Mouse (Mus musculus) CD4-positive naive resting alpha-beta T cell, adult 76 days (primary cell): ENCODE results near the gene Telo2. TPM values are rescaled to one million over a fixed set of nuclear protein-coding genes. Genes with fewer than 3 reads are reported as not detected.

ENCODE experiments used
- total RNA-seq: library from RNA; stranded (reverse); gene quantifications from one replicate; pipeline ENCODE4 v1.2.4, GENCODE M21; 2023

Telo2 gene
- total RNA-seq = 37.1 TPM

DNA sequence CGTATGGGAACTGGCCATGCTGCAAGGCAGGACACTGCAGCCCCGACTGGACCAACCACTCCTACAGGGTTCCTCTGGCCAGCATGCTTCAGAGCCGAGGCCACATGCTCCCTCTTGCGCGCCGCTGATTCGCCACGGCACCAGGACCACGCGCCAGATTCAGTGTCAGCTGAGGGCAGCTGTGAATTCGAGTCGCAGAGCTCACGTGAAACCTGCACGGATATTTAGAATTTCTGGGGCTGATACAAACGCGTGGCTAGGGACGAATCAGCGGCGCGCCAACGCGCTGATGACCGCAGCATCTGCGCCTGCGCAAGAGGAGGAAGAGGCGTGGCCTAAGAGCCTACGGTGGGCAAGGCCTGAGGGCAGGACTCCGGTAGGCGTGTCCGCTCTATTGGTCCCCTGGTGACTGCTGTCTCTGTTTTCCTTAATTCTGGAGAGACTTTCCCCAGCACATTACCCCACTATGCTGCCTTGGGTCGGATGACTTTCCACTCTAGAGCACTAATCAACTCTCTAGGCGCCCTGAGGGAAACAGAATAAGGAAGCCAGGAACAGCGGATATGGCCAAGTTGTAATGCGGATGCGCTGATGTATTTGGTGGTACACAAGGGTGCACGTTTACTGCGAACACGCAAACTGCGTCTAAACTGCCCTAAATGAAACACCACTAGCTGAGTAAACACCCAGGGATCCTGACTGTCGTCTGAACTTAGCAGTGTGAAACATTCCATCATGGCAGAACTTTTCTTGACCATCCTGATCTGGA lies at the start of gene Telo2:
Gene Telo2 (minus strand): TSS at position 304 of the 769 bp plus-strand sequence.

GRCm38 (mm10) chr17:25162161-25162560 lies 46.4 kb upstream of the Telo2 start, which contains the start of gene Ccdc154:
Gene Ccdc154 (plus strand): TSS chr17:25162461.

GRCm38 (mm10) chr17:25133275-25133698 lies 17.5 kb upstream of the Telo2 start, which contains the start of gene Clcn7:
Gene Clcn7 (plus strand): TSS chr17:25133391.

DNA sequence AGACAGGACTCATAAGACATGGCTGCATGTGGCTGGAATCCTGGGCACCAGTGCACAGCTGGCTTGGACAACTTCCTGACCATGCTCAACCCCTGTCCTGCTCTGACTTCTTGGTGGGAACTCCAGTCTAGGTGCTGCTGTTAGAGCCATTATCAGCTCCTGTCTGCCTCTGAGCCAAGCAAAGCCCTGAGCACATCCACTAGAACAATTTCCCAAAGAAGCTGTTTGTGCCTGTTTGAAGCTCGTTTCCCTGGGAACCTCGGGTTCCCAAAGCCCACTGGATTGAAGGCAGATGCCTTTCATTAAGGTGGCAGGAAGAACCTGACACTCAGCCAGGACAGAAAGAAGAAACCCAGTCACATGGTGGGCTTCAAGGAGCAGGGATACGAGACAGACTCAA lies 4.6 kb upstream of the Telo2 start, which contains the start of gene Ptx4:
Gene Ptx4 (plus strand): TSS at position 355 of the 400 bp plus-strand sequence.

GRCm38 (mm10) chr17:25083444-25083931 lies 32.3 kb downstream of the Telo2 start, which contains the start of gene Tmem204:
Gene Tmem204 (minus strand): TSS chr17:25083591.

Other genes with a start within 250 kb of the Telo2 start
- gene Igfals, start 250.0 kb downstream of the Telo2 start, total RNA-seq = not detected
- 56.2 TPM for gene Nubp2, start 229.6 kb downstream of the Telo2 start, total RNA-seq
- 27.0 TPM for gene Spsb3, start 229.3 kb downstream of the Telo2 start, total RNA-seq
- gene Eme2, start 220.9 kb downstream of the Telo2 start, total RNA-seq = 66.7 TPM
- gene Mrps34, start 220.9 kb downstream of the Telo2 start, total RNA-seq = 40.3 TPM
- 15.3 TPM for gene Nme3, start 219.5 kb downstream of the Telo2 start, total RNA-seq
- gene Mapk8ip3, start 179.0 kb downstream of the Telo2 start, total RNA-seq = 222 TPM
- gene Jpt2, start 155.3 kb downstream of the Telo2 start, total RNA-seq = 22.7 TPM
- 35.0 TPM for gene Cramp1l, start 100.2 kb downstream of the Telo2 start, total RNA-seq
- gene Ift140, start 99.9 kb downstream of the Telo2 start, total RNA-seq = 23.8 TPM
- gene Tmem204, start 32.4 kb downstream of the Telo2 start, total RNA-seq = not detected
- not detected for gene Ptx4, start 4.8 kb upstream of the Telo2 start, total RNA-seq
- gene Clcn7, start 17.4 kb upstream of the Telo2 start, total RNA-seq = 33.9 TPM
- 0.29 TPM for gene Ccdc154, start 46.5 kb upstream of the Telo2 start, total RNA-seq
- gene Gm38655, start 59.5 kb upstream of the Telo2 start, total RNA-seq = not detected
- gene BC003965, start 68.6 kb upstream of the Telo2 start, total RNA-seq = 10.6 TPM
- gene Unkl, start 72.4 kb upstream of the Telo2 start, total RNA-seq = 97.5 TPM
- 37.9 TPM for gene Gnptg, start 124.2 kb upstream of the Telo2 start, total RNA-seq
- 17.6 TPM for gene Tsr3, start 124.2 kb upstream of the Telo2 start, total RNA-seq
- gene Baiap3, start 140.4 kb upstream of the Telo2 start, total RNA-seq = 5.7 TPM
- gene Ube2i, start 158.7 kb upstream of the Telo2 start, total RNA-seq = 448 TPM
- gene Prss34, start 182.4 kb upstream of the Telo2 start, total RNA-seq = 1.1 TPM
- not detected for gene Prss28, start 192.7 kb upstream of the Telo2 start, total RNA-seq
- not detected for gene Prss29, start 202.7 kb upstream of the Telo2 start, total RNA-seq
- not detected for gene Tpsab1, start 229.6 kb upstream of the Telo2 start, total RNA-seq